Mouse (Mus musculus): ENCODE measurements around the gene Ddx49.

DNA sequence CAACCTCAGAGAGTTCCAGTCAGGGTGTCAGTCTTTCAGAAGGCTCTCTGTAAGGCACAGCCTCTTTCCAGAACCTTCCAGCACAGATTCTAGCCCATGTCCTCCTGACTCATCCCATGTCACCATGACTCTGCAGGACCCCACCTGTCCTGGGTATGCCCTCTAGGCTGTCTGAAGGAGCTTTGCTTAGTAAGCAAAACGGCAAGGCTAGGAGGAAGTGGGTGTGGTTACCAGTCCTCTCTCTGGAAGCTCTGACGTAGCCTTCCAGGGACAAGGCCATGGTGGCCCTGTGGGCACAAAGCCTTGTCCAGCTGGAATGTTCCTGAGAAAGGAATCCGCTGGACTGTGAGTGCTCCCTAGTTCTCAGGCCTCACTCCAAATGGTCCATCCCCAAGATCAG, 29.3 kb downstream of the Ddx49 start:
- TF ChIP-seq MAX (IDR thresholded peaks at IDR 0.05) (no peak), CTCF (IDR thresholded peaks at IDR 0.05; ENCODE audit: control insufficient read depth, insufficient read depth, insufficient read length) (no peak), CEBPB (IDR thresholded peaks at IDR 0.05; ENCODE audit: low read depth) (no peak), USF1 (IDR thresholded peaks at IDR 0.05; ENCODE audit: low read depth) (no peak), FOSL1 (IDR thresholded peaks at IDR 0.05; ENCODE audit: insufficient read depth, low read length, poor library complexity, severe bottlenecking) (no peak), MYOG (IDR thresholded peaks at IDR 0.05; ENCODE audit: control insufficient read depth, extremely low read depth, insufficient read length) (no peak), MYOD1 (IDR thresholded peaks at IDR 0.05; ENCODE audit: control insufficient read depth, insufficient read length, low read depth) (no peak)

All from C2C12 (cell line).